Mouse (Mus musculus) cerebellum, adult 18-20 months (tissue): ENCODE data around the gene Setd7.

Experiments used
- DNase-seq, 2 experiments: peaks; one replicate each; pipeline ENCODE4 v3.0.0; 2021

Setd7 gene

GRCm38 (mm10) chr3:51510903-51511302, 49.8 kb downstream of the Setd7 start:
- peak; percentile 90 for DNase-seq

DNA sequence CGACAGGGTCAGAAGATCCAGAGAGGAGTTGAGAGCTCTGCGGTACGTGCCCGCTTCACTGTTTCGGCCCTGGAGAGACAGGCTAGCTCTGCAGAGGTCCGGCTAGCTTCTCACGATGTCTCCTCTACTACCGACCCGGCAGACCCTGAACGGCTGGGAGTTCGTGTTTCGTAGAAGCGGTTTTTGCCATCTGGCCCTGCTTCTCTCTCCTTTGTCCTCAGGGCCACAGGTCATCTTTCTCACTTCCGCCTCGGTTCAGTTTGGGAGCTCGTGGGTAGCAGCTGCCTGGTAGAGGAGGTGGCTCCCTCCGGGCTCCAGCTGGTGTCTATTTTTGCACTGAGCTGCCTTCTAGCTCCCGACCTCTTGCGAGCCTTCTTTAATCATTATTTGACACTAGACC, 55.2 kb downstream of the Setd7 start:
- no peak for DNase-seq

- no peak for DNase-seq
Measured at GRCm38 (mm10) chr3:51504385-51504952, 56.2 kb downstream of the Setd7 start.

DNA sequence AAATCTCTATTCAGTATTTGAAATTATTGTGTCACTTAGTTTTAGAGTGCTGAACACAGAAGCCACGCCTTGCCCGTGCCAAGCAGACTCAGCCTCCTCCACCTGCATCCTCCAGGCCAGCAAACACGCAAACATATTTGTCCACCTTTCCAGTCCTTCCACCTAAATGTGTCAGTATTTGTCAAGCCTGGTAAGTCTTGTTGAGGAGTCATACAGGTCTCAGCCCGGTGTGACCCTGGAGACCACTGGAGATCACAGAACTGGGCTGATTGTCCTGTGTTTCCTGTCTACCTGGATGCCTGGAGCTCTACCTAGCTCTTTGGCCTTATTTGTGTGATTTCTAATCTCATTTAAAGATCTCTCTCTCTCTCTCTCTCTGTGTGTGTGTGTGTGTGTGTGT, 60.8 kb downstream of the Setd7 start:
- DNase-seq = no peak

DNA sequence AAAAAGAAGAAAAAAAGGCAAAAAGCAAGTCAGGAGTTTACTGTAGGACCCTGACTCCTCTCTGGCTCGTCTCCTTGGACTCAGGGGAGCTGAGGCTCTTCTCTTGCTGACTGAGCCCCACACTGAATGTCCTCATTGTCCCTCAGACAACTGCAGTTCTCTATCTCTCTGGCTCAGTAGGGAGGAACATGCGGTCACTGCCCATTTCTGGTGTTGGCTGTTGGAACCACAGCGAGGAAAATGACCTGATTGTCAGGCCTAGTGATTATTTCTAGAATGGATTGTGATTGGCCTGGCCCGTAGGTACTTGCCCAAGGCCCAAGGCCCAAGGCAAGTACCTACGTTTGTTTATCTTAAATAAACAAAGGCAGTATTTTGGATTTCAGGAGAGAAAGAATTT, 62.0 kb downstream of the Setd7 start:
- no peak for DNase-seq

DNA sequence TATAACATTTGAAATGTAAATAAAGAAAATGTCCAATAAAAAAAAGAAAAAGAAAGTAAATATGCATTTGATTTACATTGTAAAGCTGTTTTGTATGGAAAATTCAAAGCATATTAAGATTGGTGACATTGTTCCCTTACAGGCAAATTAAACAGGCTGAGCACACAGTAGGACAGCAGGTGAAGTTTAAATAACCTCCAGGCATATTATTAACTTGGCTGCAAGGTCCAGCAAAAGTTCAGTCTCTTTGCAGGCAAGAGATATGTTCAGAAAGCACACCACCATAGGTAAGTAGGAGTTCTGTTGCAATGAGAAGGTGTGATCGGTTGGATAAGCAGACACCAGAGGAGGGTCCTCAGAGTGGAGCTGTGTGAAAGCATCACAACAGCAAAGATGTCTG, 62.7 kb downstream of the Setd7 start:
- no peak for DNase-seq

DNA sequence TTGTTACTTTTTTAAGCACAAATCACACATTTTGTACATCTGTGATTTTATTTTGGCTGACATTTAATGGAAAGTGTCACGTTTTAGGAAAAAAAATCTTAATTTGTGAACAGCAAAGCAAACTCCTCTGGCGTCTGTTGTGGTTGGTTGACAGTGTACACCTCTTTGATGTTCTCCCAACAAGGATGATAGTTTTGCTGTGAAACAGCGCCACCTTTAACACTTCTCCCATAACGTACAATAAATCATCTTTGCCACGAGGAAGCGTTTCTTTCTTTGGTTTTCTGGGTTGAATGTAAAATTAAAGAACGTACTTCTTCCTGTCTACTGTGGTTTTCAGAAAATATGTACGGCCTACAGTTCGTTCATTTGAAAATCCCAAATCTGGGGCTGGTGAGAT, 65.0 kb downstream of the Setd7 start:
- DNase-seq = no peak

DNA sequence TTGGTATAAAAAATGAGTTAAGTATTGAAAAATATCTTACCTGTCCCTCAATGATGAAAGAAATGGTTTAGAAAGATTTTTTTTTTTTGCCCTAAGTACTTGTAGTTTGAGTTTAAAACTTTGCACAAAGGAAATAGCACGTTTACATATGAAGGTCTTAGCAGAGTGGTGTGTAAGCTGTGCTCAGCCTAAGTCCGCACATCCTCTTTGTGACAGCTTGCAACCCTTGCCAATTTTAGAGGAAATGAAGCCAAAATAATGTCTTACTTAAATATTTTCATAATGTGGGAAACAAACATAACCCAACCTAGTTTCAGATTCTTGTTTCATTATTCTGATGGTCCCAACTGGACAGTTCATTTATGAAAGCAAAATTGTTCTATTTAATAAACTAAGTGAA, 66.2 kb downstream of the Setd7 start:
- no peak for DNase-seq

DNA sequence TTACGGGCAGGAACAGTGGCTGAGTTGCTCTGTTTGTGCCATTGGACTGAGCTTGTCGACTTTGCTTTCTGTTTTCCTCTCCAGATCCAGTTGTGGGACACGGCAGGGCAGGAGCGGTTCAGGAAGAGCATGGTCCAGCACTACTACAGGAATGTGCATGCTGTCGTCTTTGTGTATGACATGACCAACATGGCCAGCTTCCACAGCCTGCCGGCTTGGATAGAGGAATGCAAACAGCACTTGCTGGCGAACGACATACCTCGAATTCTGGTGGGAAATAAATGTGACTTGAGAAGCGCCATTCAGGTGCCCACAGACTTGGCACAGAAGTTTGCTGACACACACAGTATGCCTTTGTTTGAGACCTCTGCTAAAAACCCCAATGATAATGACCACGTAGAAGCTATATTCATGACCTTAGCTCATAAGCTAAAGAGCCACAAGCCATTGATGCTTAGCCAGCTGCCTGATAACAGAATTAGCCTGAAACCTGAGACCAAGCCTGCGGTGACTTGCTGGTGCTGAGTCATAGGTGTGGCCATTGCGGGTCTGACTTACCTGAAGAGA, 67.3 kb downstream of the Setd7 start:
- DNase-seq = no peak

GRCm38 (mm10) chr3:51490088-51490753, 70.5 kb downstream of the Setd7 start:
- DNase-seq = no peak

DNA sequence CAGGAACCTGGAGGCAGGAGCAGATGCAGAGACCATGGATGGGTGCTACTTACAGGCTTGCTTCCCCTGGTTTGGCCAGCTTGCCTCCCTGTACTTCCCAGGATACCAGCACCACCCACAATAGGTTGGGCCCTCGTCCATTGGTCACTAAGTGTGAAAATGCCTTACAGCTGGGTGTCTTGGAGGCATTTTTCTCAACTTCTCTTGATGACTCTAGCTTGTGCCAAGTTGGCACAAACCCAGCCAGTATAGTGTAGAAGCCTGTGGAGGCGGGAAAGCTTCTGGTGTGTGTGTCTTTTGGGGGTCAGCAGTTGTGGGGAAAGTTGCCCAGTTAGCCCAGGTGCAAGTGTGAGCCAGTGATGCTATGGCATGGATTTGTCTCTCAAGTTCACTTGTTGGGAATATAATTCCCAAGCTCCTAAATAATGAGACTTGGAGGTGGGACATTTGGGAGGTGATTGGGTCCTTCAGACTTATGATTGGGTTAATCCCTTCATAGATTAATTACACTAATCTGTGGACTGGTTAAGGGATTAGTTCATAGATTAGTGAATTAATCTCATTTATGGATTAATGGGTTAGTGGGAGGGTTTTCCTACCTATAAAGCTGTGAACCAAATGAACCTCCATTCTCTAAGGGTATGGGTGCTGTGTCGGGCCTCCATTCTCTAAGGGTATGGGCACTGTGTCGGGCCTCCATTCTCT, 74.0 kb downstream of the Setd7 start:
- peak in 1 of 2 experiments; percentile 22 for DNase-seq

GRCm38 (mm10) chr3:51485347-51485746, 75.3 kb downstream of the Setd7 start:
- no peak for DNase-seq

DNA sequence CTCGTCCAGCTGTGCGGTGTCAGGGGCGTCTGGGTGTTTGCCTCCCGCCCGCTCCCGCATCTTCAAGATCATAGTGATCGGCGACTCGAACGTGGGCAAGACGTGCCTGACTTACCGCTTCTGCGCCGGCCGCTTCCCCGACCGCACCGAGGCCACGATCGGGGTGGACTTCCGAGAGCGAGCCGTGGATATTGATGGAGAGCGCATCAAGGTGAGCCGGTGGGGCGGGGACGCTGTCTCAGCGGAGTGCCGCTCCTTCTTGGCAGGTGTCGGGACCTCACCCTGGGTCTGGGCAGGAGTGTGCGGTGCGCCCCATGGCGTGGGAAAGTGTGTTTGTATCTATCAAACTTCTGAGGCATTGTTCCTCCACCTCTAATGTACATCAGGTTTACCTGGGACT, 76.3 kb downstream of the Setd7 start:
- DNase-seq = no peak

- DNase-seq = peak; percentile 96 to 98
Measured at GRCm38 (mm10) chr3:51483741-51484359, 76.8 kb downstream of the Setd7 start, which contains the start of gene Rab33b. Gene Rab33b (plus strand): TSS chr3:51483920.

- no peak for DNase-seq
Measured at GRCm38 (mm10) chr3:51482781-51483180, 77.9 kb downstream of the Setd7 start.

DNA sequence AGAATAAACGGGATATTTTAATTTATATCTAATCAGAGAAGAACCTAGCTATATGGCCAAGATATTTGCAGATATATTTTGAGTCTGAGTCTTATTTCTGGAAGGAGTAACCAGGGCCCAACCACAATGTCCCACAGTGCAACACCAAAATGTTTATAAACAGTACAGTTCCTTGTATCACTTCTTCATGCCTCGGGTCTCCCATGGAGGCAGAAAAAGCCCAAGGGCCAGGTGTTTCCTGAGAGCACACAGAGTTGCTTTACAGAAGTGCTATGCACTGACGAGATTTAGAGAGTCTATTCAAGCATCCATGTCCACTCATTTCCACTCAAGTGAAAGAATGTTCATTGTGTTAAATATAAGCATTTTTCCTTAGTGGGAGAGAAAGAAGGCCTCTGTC, 78.8 kb downstream of the Setd7 start:
- DNase-seq = no peak

- peak; percentile 59 to 71 for DNase-seq
Measured at GRCm38 (mm10) chr3:51481059-51481458, 79.6 kb downstream of the Setd7 start.

GRCm38 (mm10) chr3:51479893-51480292, 80.8 kb downstream of the Setd7 start:
- DNase-seq = no peak

- DNase-seq = no peak
Measured at GRCm38 (mm10) chr3:51475706-51476105, 85.0 kb downstream of the Setd7 start.

DNA sequence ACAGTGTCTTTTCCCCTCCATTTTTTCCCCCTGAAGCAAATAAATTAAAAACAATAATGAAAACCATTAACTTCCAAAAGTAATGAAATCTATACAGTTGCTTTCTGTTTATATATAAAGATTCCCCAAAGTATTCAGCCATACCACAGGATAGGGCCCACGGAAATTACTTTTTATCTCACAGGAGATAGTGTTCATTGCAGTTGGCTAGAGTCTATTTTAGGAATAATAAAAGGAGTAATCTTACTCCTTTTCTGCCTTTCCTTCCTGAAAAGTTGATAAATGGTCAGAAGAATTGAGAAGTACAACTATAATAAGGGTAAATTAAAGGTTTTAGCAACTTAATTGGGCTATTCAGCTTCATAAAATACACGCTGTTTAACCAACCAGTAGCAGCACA, 92.1 kb downstream of the Setd7 start:
- no peak for DNase-seq
